Mouse (Mus musculus): ENCODE measurements around the gene Rtl10.
"Not testable (repeated sequence)": the region's sequence is repeated elsewhere in the genome, so short reads cannot be mapped to it uniquely, and the experiment has no call there.

Rtl10 gene

GRCm38 (mm10) chr16:18483839-18484238 is 14.9 kb upstream of the Rtl10 start:
- DNase-seq (ENCODE audit: low read depth, low spot score): no peak

GRCm38 (mm10) chr16:18484386-18484785 is 14.3 kb upstream of the Rtl10 start:
- DNase-seq (ENCODE audit: low read depth, low spot score): no peak

- no peak for DNase-seq (ENCODE audit: low read depth, low spot score)
Measured at GRCm38 (mm10) chr16:18484794-18485435, 13.8 kb upstream of the Rtl10 start.

GRCm38 (mm10) chr16:18486126-18486525 is 12.6 kb upstream of the Rtl10 start:
- DNase-seq (ENCODE audit: low read depth, low spot score): no peak

- DNase-seq (ENCODE audit: low read depth, low spot score): no peak
Measured at GRCm38 (mm10) chr16:18490281-18490680, 8.4 kb upstream of the Rtl10 start.

- DNase-seq (ENCODE audit: low read depth, low spot score): no peak
Measured at GRCm38 (mm10) chr16:18490894-18491293, 7.8 kb upstream of the Rtl10 start.

GRCm38 (mm10) chr16:18497865-18498515 is 711 bp upstream of the Rtl10 start:
- no peak for DNase-seq (ENCODE audit: low read depth, low spot score)

- DNase-seq (ENCODE audit: low read depth, low spot score): no peak
Measured at GRCm38 (mm10) chr16:18498996-18499395, 295 bp downstream of the Rtl10 start.

GRCm38 (mm10) chr16:18501531-18501930 is 2.8 kb downstream of the Rtl10 start:
- DNase-seq (ENCODE audit: low read depth, low spot score): no peak

- DNase-seq (ENCODE audit: low read depth, low spot score): no peak
Measured at GRCm38 (mm10) chr16:18503566-18504342, 5.1 kb downstream of the Rtl10 start.

- no peak for DNase-seq (ENCODE audit: low read depth, low spot score)
Measured at GRCm38 (mm10) chr16:18506524-18507199, 8.0 kb downstream of the Rtl10 start.

- no peak for DNase-seq (ENCODE audit: low read depth, low spot score)
Measured at GRCm38 (mm10) chr16:18507200-18507549, 8.5 kb downstream of the Rtl10 start.

GRCm38 (mm10) chr16:18511741-18512140 is 13.0 kb downstream of the Rtl10 start:
- no peak for DNase-seq (ENCODE audit: low read depth, low spot score)

- DNase-seq (ENCODE audit: low read depth, low spot score): no peak
Measured at GRCm38 (mm10) chr16:18513508-18513907, 14.8 kb downstream of the Rtl10 start.

GRCm38 (mm10) chr16:18518091-18518490 is 19.4 kb downstream of the Rtl10 start:
- DNase-seq (ENCODE audit: low read depth, low spot score): no peak

- DNase-seq (ENCODE audit: low read depth, low spot score): no peak
Measured at GRCm38 (mm10) chr16:18523563-18524245, 25.0 kb downstream of the Rtl10 start.

- DNase-seq (ENCODE audit: low read depth, low spot score): no peak
Measured at GRCm38 (mm10) chr16:18528656-18529055, 30.0 kb downstream of the Rtl10 start.

- not testable (repeated sequence) for DNase-seq (ENCODE audit: low read depth, low spot score)
Measured at GRCm38 (mm10) chr16:18533061-18533460, 34.4 kb downstream of the Rtl10 start.

GRCm38 (mm10) chr16:18537407-18537990 is 38.8 kb downstream of the Rtl10 start:
- no peak for DNase-seq (ENCODE audit: low read depth, low spot score)

GRCm38 (mm10) chr16:18539281-18539680 is 40.6 kb downstream of the Rtl10 start:
- no peak for DNase-seq (ENCODE audit: low read depth, low spot score)

GRCm38 (mm10) chr16:18543151-18543829 is 44.6 kb downstream of the Rtl10 start:
- DNase-seq (ENCODE audit: low read depth, low spot score): no peak
